11 mouse cellular contexts compared by ENCODE assay signal in the genomic region with DNA sequence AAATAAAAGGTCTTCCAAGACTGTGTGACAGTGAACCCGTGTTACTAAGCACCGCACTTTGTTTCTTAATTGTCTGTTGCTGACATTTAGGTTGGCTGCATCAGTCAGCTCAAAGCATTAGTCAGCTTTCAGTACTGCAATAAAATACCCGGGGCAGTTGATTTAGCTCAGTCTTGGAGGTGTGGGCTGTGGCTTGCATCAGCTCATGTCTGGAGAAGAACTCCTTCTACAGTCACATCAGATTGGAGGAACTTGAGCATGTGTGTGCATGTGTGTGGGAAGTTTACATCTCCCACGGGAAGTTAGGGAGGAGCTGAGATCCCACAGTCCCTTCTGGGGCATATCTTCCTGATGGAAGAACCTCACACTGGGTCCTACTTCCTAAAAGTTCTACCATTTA. TPM values are rescaled to one million over a fixed set of nuclear protein-coding genes. Genes with fewer than 3 reads are reported as not detected.
"Had no signal": no experiment of that assay in that cellular context is flagged by ENCODE, and none has a peak within 500 bp of the region (broad histone marks: within the 10 kb centered on the region; RNA-seq: fewer than 3 reads in every experiment).

No protein-coding gene starts in this region.

- DNase-seq: kidney, adult 18-20 months; kidney, postnatal 10 days; kidney, postnatal 4 days; lung, embryonic 14.5 days; lung, postnatal 10 days; lung, postnatal 4 days; thymus, adult 18-20 months; thymus, postnatal 25 days had no signal

RNA-seq across cellular contexts. Expression of gene Irf4, which starts 38.9 kb away (rescaled TPM):
- polyA plus RNA-seq: limb, embryonic 10.5 days; liver, embryonic 12.5 days; neural tube, embryonic 11.5 days had no signal
